Mouse (Mus musculus): ENCODE measurements around the gene H2afx. TPM values are rescaled to one million over a fixed set of nuclear protein-coding genes. Genes with fewer than 3 reads are reported as not detected.
"Not testable (repeated sequence)": the region's sequence is repeated elsewhere in the genome, so short reads cannot be mapped to it uniquely, and the experiment has no call there.

H2afx gene
- total RNA-seq, 2 experiments from 2014 or later, result 146 to 165 TPM

DNA sequence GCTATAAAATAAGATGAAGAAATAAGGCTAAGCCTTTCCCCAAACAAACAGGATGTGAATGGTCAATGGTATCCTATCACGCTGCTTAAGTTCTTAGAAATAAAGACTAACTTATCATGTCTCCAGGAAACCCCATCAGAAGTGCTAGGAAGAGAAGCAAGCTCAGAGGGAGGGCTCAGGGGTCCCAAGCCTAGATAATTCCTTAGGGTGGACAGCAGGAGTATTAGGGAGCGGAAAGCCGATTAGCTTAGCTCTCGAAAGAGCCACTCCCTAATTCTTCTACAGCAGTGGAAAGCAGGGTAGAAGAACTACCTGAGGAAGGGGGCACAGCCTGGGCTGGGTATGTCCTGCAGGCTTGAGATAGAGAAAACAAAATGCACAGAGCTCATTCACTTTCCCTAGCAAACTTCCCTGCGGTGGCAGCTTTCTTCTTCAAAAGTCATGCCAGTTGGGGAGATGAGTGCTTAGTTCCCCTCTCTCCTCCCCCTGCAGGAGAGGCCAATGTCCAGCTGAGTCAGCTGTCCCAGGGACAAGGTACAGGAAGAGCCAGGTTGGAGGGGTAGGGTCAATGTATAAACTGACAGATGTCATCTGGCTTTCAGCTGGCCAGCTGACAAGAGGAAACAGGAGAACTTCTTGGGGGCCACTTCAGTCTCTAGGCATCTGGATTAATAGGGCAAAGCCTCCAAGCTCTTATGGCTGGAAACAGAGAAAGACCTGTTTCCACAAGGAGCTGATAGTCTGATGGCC is 16.2 kb upstream of the H2afx start:
- DNase-seq (ENCODE audit: low spot score in 2 of 2), result no peak

DNA sequence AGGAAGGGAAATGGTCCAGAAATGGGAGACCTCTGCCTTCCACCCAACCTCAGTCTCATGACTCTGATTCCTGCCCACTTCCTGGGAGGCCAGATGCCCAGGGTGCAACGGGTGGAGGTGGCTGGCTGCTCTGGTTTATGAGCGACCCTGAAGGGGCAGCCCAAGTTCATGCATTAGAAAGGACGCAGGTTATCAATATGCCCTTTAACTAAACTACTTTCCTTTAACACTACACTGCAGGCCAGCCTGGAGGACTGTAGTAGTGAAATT is 15.7 kb upstream of the H2afx start:
- no peak for DNase-seq (ENCODE audit: low spot score in 2 of 2)

DNA sequence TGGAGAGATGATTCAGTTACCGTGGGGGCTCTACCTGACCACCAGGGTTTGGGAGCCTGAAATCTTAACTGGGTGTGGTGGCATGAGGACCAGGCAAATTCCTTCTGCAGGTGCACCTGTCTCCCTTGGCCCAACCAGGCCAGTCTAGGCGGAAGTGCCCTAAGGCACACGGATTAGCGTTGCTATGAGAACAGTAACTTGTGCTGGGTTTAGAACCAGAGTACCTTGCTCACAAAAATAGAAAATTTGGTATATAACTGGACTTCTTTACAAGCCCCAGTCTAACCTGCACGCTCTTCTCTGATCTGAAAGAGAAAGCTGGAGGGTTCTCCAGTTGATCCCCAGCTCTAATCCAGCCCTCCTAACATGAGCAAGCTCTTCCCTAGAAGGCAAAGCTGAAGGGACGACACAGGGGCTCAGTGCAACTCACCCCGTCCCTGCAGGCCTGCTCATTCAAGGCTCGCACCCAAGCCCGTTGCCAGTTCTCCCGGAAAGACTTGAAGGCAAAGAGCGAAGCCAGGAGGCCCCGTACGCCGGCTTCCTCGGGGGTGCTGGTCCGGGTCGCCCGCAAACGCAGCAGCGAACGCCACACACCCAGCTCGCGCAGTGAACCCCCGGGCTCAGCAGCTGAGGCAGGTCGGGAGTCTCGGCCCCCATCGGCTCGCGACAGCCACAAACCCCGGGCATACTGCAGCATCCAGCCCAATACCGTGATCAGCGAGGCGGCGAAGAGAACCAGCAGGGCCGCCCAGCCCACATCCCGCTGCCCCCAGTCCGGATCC is 15.2 kb upstream of the H2afx start:
- DNase-seq (ENCODE audit: low spot score in 2 of 2), result no peak

DNA sequence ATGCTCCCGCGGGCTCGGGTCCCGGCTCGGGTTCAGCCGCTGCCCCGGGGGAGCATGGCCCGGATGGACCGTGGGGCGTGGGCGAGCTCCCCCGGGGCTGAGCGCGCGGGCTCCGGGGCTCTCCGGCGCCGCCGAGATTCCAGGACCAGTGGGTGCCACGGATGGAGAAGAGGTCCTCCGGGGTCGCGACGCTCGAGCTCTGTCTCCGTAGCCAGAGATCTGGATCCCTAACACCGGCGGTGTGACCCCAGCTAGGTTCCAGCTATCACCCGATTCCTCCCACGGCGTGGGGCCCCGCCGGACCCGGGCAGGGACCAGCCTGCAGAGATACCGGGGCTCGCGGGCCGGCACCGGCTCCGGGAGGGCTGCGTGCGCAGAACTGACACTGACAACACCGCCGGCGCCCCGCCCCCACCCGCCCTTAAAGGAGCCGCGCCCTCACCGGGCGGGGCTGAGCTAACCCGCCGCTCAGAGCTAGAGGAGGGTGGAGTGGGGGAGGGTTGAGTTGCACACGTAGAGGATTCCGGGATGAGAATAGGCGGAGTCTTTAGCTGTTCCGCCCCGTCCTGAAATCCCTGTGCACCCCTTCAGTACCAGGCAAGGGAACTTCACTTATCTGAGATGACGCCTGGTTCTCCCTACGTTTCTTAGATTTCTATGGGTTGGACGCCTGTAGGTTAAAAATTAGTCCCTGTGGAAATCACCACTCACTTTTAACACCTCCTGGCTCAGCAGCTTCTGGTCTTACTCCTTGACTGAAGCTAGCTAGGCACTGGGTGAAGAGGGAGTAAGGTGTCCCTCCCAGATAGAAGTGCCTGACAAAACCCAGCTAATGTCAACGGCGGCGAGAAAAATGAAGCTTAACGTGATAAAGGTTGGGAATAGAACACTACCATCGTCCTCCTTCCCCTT is 14.4 kb upstream of the H2afx start, which contains the start of gene C2cd2l:
C2cd2l (minus strand) TSS at position 399 of the 912 bp plus-strand sequence.
- DNase-seq (ENCODE audit: low spot score in 2 of 2), result peak; percentile 59 to 75

DNA sequence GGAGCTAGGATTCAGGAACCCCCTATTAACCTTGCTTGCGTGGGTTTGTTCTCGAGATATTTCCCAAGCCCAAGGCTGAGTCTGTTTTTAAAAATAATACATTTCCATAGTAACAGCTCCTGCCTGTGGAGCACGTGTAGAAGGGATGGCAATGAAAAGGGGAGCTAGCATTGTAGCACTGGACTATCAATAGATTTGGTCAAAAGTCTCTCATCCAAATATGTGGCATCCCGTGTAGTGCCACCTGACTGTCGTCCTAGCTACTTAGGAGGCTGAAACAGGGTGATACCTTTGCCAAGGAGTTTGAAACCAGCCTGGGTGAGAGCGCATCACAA is 13.7 kb upstream of the H2afx start:
- DNase-seq (ENCODE audit: low spot score in 2 of 2), result no peak

DNA sequence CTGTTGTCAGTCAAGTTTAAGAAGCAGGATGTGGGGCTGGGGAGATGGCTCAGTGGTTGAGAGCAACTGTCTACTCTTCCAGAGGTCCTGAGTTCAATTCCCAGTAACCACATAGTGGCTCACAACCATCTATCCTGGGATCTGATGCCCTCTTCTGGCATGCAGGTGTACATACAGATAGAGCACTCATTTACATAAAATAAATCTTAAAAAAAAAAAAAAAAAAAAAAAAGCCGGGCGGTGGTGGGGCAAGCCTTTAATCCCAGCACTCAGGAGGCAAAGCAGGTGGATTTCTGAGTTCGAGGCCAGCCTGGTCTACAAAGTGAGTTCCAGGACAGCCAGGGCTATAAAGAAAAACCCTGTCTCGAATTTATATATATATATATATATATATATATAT is 10.8 kb upstream of the H2afx start:
- not testable (repeated sequence) for DNase-seq (ENCODE audit: low spot score in 2 of 2)

DNA sequence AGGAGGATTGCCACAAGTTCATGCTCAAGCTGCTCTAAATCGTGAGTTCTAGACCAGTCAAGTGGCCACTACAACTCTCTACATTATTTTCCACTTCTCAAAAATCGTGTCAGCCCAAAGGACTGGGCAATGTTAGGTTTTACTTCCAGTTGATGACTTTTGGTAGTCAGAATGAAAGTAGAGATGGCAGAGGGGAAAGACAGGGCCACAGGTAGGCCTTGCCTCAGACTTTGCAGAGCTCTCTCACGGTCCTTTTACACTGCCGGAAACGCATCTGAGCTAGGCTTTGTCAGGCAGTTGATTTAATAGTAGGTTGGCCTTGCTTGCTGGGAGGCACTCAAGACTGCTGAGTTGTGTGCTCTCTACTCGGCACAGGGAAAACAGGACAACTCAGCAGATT is 10.3 kb upstream of the H2afx start:
- DNase-seq (ENCODE audit: low spot score in 2 of 2), result no peak

DNA sequence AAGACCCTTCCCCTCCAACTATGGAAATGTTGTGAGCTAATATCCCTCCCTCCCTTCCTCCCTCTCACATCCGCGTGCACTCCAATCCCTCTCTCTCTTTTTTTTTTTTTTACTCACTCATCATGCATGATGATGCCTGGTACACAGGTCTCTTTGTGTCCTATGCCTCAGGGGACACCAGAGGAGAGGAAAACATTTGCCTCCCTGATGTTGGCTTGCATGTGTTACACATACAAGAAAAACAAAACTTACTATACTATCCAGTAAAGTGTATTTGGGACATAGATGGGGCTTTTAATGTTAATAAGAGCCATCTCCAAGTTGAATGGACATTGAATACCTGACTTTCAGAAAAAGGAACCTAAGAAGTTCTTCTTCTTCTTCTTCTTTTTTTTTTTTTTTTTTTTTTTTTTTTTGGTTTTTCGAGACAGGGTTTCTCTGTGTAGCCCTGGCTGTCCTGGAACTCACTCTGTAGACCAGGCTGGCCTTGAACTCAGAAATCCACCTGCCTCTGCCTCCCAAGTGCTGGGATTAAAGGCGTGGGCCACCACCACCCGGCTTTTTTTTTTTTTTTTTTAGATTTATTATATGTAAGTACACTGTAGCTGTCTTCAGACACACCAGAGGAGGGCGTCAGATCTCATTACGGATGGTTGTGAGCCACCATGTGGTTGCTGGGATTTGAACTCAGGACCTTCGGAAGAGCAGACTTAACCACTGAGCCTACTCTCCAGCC is 9.3 kb upstream of the H2afx start:
- not testable (repeated sequence) for DNase-seq (ENCODE audit: low spot score in 2 of 2)

DNA sequence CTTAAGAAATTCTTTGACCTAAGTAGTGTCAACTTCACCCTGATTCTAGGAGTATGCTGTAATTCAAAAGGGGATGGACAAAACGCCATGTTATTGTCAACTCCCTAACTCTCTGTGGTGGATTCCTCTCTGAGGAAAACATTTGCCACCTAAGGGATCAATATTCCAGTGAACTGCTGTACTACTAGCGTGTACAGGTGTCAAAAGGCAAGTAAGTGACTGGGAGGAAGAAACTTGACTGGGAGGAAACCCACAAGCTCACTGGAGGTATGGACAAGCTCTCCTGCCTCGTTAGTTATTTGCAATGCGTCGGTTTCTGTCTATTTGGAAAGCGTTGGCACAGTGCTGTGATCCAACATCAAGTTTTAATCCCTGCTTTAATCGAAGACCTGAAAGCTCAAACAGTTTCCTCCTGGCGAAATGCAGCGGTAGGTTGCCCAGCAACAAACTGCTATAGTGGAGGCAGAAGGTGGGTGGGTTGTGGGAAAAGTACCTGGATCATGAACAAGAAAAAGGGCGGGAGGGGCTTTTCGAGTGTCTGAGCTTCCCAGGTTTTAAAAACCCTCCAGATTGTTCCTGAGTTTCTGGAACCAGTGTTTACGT is 8.6 kb upstream of the H2afx start, which contains the start of gene Dpagt1:
Dpagt1 (plus strand) TSS at position 252 of the 603 bp plus-strand sequence.
- DNase-seq (ENCODE audit: low spot score in 2 of 2), result no peak

DNA sequence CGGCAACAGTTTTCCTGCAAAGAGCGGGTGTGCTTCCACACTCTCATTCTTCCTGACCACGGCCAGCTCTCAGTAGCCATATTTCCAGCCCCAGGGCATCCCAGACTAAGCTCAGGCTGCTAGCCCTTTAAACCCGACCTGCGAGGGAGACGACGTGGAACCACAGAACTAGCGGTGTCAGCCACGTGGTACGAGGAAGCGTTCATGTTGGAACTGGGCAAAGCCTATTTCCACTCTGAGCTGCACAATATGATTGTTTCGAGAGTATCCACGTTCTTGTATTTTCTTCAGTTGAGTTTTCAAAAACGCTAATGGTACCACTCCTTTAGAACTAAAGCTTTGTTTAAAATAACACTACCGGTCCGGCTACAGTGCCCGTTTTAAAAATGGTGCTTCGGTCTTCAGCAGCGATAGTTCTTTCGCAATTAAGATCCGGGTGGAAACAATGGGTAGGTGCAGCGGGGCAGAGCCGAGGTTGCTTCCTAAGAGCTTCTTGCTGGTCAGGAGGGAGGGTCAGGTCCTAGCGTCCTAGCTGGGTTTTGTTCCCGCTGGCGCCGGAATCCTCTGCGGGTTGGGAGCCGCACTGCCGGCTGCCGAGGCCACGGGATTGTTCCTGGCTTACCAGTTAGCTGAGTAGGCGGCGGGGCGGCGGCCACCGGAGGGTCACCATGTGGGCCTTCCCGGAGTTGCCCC is 8.0 kb upstream of the H2afx start:
- peak in 1 of 2 experiments; percentile 63 for DNase-seq (ENCODE audit: low spot score in 2 of 2)

DNA sequence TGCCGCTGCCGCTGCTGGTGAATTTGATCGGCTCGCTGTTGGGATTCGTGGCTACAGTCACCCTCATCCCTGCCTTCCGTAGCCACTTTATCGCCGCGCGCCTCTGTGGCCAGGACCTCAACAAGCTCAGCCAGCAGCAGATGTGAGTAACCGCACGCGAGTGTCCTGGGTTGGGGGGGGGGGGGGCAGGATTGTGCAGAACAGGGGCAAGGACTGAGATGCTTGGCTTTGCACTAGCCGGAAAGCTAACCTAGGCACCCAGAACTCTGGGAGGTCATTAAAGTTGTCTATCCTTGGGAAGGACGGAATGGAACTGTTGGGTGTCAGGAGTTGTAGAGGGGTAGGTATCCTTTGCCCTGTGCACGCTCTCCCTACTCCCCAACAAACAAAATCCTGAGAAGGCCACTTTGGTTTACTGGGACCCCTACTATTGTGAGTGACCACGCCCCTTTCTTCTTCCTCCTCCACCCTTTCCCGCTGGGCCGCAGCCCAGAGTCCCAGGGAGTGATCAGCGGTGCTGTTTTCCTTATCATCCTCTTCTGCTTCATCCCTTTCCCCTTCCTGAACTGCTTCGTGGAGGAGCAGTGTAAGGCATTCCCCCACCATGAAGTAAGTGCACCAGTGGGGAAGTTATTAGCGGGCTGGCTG is 7.3 kb upstream of the H2afx start:
- no peak for DNase-seq (ENCODE audit: low spot score in 2 of 2)

DNA sequence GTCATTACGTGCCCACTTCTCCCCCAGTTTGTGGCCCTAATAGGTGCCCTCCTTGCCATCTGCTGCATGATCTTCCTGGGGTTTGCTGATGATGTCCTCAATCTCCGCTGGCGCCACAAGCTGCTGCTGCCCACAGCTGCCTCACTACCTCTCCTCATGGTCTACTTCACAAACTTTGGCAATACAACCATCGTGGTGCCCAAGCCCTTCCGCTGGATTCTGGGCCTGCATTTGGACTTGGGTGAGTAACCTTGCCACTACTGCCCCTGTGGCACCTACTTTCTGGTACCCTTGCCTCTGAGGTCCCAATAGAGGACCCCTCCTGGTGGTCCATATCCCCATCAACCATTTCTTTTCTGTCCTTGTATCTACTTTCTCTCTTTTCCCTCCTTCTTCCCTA is 6.6 kb upstream of the H2afx start:
- DNase-seq (ENCODE audit: low spot score in 2 of 2), result no peak

DNA sequence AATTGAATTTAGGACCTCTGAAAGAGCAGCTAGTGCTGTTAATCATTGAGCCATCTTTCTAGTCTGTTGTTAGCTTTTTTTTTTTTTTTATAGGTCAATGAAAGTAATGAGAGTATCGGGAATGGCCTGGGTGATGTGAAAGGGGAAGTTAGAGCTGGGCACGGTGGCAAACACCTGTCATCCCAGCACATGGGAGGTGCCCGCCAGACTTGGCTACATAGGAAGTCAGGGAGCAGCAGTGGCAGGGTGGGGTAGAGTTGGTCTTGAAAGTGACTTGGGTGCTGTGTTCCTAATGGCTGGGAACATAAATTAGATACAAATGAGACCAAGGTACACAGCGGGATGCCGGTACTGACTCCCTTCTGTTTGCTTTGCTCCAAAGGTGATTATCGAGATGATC is 3.8 kb upstream of the H2afx start:
- no peak for DNase-seq (ENCODE audit: low spot score in 2 of 2)

DNA sequence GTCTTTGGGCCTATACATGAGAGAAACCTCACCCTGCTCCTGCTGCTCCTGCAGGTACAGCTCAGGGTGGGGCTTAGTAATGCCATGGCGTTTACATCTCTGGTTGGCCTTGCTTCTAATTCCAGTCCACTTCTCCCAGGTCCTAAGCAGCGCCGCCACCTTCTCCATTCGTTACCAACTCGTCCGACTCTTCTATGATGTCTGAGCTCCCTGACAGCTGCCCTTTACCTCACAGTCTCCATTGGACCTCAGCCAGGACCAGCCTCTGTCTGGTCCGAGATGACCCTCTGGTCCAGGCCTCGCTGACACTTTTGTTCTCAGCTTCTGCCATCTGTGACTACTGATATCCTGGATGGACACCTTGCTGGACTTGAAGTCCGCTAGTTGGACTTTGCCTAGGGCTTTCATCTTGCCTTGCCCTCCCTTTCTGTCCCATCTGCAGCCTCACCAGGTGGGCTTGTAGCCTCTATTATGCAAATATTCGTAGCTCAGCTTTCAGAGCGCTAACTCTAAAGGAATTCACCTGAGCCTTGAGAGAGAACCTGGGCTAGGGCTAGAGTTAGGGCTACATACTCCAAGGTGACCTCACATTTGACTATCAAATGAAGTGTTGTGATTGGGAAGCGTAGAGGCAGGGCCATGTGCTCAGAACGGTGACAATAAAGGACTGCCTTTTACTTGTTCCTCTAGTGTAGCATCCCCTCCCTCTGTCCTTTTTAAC is 1.4 kb upstream of the H2afx start:
- no peak for DNase-seq (ENCODE audit: low spot score in 2 of 2)

DNA sequence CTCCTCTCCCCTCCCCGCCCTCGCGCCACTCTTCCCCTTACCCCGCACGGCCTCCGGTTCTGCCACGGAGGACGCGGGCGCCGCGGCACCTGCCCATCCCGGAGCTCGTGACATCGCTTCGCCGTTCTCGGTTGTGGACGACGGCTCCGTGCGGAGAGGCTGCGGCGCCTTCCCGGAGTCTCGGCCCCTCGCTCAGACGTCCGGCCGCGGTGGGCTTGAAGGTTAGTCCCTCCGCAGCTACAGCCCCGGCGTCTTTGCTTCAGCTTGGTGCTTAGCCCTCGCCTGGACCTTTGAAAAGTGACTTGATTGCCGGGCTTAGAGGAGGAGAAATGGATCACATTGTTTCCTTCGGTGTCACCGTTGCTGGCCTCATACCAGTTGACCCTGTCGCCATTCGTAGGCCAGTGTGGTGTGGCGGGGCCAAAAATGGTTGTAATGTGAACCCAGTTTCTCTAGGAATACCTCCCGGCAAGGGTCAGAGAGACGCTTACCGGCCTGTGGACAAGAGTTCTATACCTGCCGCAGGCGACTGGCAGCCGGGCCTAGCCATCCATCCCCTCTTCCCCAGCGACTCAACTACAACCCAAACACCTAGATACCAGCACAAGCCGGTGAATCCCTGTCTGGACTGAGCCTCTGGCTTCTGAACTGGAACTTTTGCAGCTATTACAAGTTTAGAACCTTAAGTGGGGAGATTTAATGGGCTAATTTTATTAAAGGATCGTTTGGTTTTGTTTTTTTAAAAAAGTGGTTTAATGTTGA is 1.0 kb downstream of the H2afx start:
- DNase-seq (ENCODE audit: low spot score in 2 of 2), result no peak

DNA sequence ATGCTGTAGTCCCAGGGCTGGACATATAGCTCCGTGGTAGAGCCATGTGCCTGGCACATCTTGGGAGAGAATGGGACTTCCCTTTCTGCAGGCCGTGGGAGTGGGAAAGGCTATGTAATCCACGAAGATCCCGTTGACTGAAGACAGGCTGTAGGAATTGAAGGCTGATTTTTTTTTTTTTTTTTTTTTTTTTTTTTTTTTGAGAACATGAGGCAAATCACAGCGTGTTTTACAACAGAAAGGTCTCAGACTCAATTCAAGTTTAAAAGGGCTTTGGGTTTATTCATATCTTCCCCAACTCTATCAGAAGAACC is 1.6 kb downstream of the H2afx start:
- no peak for DNase-seq (ENCODE audit: low spot score in 2 of 2)

DNA sequence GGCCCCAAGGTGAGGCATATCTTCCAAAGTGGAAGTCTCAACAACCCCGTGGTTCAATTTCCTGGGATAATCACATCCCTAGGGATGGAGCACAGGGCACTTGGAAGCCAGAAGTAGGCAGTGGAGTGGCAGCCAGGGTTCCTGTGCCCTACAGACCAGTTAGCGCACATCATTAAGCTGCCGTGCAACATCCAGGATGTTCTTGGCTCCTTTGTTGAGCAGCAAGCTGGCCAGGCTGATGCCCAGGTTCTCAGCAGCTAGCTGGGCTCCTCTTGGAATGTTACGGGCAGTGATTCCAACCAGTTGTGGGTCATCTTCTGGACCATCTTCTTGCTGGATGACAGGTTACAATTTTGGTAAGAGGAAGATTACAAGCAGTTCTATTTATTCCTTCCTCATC is 2.0 kb downstream of the H2afx start:
- not testable (repeated sequence) for DNase-seq (ENCODE audit: low spot score in 2 of 2)

DNA sequence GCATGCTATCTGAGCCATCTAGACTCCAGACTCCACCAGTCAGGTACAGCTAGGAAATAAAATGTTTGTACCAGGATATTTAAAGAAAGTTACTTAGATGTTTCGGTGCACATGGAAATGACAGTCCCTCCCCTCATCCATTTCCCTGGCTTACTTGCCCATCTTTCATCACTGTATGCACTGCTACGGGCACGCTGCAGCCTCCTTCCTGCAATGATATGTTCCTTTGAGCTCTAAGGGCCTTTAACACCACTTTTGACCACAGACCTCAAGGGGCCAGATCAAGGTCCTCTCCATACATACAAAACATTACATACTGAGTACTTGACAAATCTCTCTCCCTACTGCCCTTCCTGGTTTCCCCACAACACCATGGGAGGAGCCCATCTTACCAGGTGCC is 2.5 kb downstream of the H2afx start:
- DNase-seq (ENCODE audit: low spot score in 2 of 2), result no peak
